Mouse (Mus musculus): Measurements from ENCODE around the gene Txnrd1.

The Txnrd1 gene

GRCm38 (mm10) chr10:82868418-82869086 is 34.8 kb downstream of the Txnrd1 start:
- no peak for DNase-seq

GRCm38 (mm10) chr10:82875446-82875845 is 41.7 kb downstream of the Txnrd1 start:
- DNase-seq, result no peak

GRCm38 (mm10) chr10:82876076-82876796 is 42.5 kb downstream of the Txnrd1 start:
- DNase-seq, result peak; percentile 44

GRCm38 (mm10) chr10:82887354-82887753 is 53.6 kb downstream of the Txnrd1 start:
- DNase-seq, result no peak

GRCm38 (mm10) chr10:82888576-82888975 is 54.8 kb downstream of the Txnrd1 start:
- no peak for DNase-seq

- DNase-seq, result peak; percentile 30
Observed at GRCm38 (mm10) chr10:82889447-82889973, 55.8 kb downstream of the Txnrd1 start.

GRCm38 (mm10) chr10:82890936-82891335 is 57.2 kb downstream of the Txnrd1 start:
- DNase-seq, result no peak

- no peak for DNase-seq
Observed at GRCm38 (mm10) chr10:82891427-82891826, 57.7 kb downstream of the Txnrd1 start.

GRCm38 (mm10) chr10:82892442-82893055 is 58.8 kb downstream of the Txnrd1 start:
- DNase-seq, result no peak

GRCm38 (mm10) chr10:82893872-82894650 is 60.3 kb downstream of the Txnrd1 start:
- DNase-seq, result peak; percentile 67

GRCm38 (mm10) chr10:82897936-82898335 is 64.2 kb downstream of the Txnrd1 start:
- DNase-seq, result no peak

- DNase-seq, result peak; percentile 28
Observed at GRCm38 (mm10) chr10:82898893-82899292, 65.1 kb downstream of the Txnrd1 start.

GRCm38 (mm10) chr10:82899810-82900421 is 66.2 kb downstream of the Txnrd1 start:
- peak; percentile 48 for DNase-seq

- DNase-seq, result peak; percentile 55
Observed at GRCm38 (mm10) chr10:82900546-82900945, 66.8 kb downstream of the Txnrd1 start.

GRCm38 (mm10) chr10:82901436-82901835 is 67.7 kb downstream of the Txnrd1 start:
- peak; percentile 83 for DNase-seq

- DNase-seq, result no peak
Observed at GRCm38 (mm10) chr10:82908526-82908925, 74.8 kb downstream of the Txnrd1 start.

GRCm38 (mm10) chr10:82909382-82909781 is 75.6 kb downstream of the Txnrd1 start:
- DNase-seq, result peak; percentile 87

- DNase-seq, result no peak
Observed at GRCm38 (mm10) chr10:82910198-82910597, 76.4 kb downstream of the Txnrd1 start.

- DNase-seq, result no peak
Observed at GRCm38 (mm10) chr10:82913238-82913637, 79.5 kb downstream of the Txnrd1 start.

- no peak for DNase-seq
Observed at GRCm38 (mm10) chr10:82913772-82914171, 80.0 kb downstream of the Txnrd1 start.

GRCm38 (mm10) chr10:82918675-82919074 is 84.9 kb downstream of the Txnrd1 start:
- no peak for DNase-seq

GRCm38 (mm10) chr10:82919404-82919980 is 85.7 kb downstream of the Txnrd1 start:
- no peak for DNase-seq
